Mouse (Mus musculus) midbrain, embryonic 13.5 days (tissue): ENCODE results near the gene Acot4. TPM values are rescaled to one million over a fixed set of nuclear protein-coding genes. Genes with fewer than 3 reads are reported as not detected.
"Not testable (repeated sequence)": the region's sequence is repeated elsewhere in the genome, so short reads cannot be mapped to it uniquely, and the experiment has no call there.

Experiments used
- ATAC-seq: fragments of 200-750 bp; cut with Nextera tagmentation; 2 replicates; pipeline ENCODE4 v1.8.0; 2017; ENCODE audit warnings: mild to moderate bottlenecking, moderate TSS enrichment, moderate library complexity
- H3K27ac ChIP-seq: fragments of 300-500 bp; sonication (generic); 2 replicates; pipeline ENCODE4 v1.5.1; 2015; ENCODE audit warnings: inconsistent platforms, mild to moderate bottlenecking, moderate library complexity
- H3K27me3 ChIP-seq: fragments of 300-500 bp; sonication (generic); 2 replicates; pipeline ENCODE4 v1.6.1; 2015; ENCODE audit warnings: mild to moderate bottlenecking, inconsistent platforms
- H3K36me3 ChIP-seq: fragments of 300-500 bp; sonication (generic); 2 replicates; pipeline ENCODE4 v1.6.1; 2015; ENCODE audit warnings: mild to moderate bottlenecking, inconsistent platforms
- H3K4me1 ChIP-seq: fragments of 300-500 bp; sonication (generic); replicated peaks from 2 replicates; pipeline ENCODE4 v1.6.1; 2015; ENCODE audit warnings: inconsistent platforms
- H3K4me2 ChIP-seq: fragments of 300-500 bp; sonication (generic); replicated peaks from 2 replicates; pipeline ENCODE4 v1.6.1; 2015; ENCODE audit warnings: moderate library complexity, mild to moderate bottlenecking, inconsistent platforms
- H3K4me3 ChIP-seq: fragments of 300-500 bp; sonication (generic); replicated peaks from 2 replicates; pipeline ENCODE4 v1.5.1; 2015; ENCODE audit warnings: mild to moderate bottlenecking, inconsistent platforms
- H3K9ac ChIP-seq: fragments of 300-500 bp; sonication (generic); replicated peaks from 2 replicates; pipeline ENCODE4 v1.6.1; 2015; ENCODE audit warnings: mild to moderate bottlenecking, inconsistent platforms
- H3K9me3 ChIP-seq: fragments of 300-500 bp; sonication (generic); 2 replicates; pipeline ENCODE4 v1.6.1; 2016; ENCODE audit warnings: mild to moderate bottlenecking, inconsistent platforms
- WGBS: fragments of 180-500 bp; shearing (Covaris S2); methylation state at CpG from one replicate; pipeline ENCODE4 v1.1.7; 2015; 5-methylcytosine and 5-hydroxymethylcytosine counted together
- polyA plus RNA-seq: library from polyadenylated mRNA; unstranded; fragments of >200 nt; fragmentation: Nextera tagmentation; extraction: Ambion mirVana; gene quantifications from 2 replicates; pipeline ENCODE4 v1.2.1, GENCODE M21; 2015

The Acot4 gene
- polyA plus RNA-seq, 1 experiment from 2014 or later, result 0.05 TPM

- no peaks in the 10 kb centered on the region for H3K9me3 ChIP-seq
- WGBS, result 76% methylated on average over 5 of the region's 5 CpGs
- ATAC-seq, result no peak
- peaks cover 5% of the 10 kb centered on the region for H3K27me3 ChIP-seq
- no peak overlapping the region for H3K9ac ChIP-seq
- H3K27ac ChIP-seq, result no peak overlapping the region
- no peaks in the 10 kb centered on the region for H3K4me1 ChIP-seq
- no peak overlapping the region for H3K4me3 ChIP-seq
- no peak overlapping the region for H3K4me2 ChIP-seq
- no peaks in the 10 kb centered on the region for H3K36me3 ChIP-seq
Observed at GRCm38 (mm10) chr12:84063228-84063627, 25.0 kb downstream of the Acot4 start.

GRCm38 (mm10) chr12:84063833-84064232, 25.7 kb downstream of the Acot4 start:
- Histone ChIP-seq H3K9ac (no peak overlapping the region), H3K4me2 (no peak overlapping the region), H3K36me3 (no peaks in the 10 kb centered on the region), H3K9me3 (no peaks in the 10 kb centered on the region), H3K4me3 (no peak overlapping the region), H3K27ac (no peak overlapping the region), H3K4me1 (no peaks in the 10 kb centered on the region), H3K27me3 (peaks cover 11% of the 10 kb centered on the region)
- no peak for ATAC-seq
- WGBS, result 85% methylated on average over 2 of the region's 2 CpGs

GRCm38 (mm10) chr12:84064621-84065020, 26.4 kb downstream of the Acot4 start:
- WGBS, result 73% methylated on average over 8 of the region's 8 CpGs
- Histone ChIP-seq H3K9me3 (no peaks in the 10 kb centered on the region), H3K4me3 (no peak overlapping the region), H3K36me3 (no peaks in the 10 kb centered on the region), H3K9ac (no peak overlapping the region), H3K27ac (no peak overlapping the region), H3K4me2 (no peak overlapping the region), H3K27me3 (peaks cover 18% of the 10 kb centered on the region), H3K4me1 (0 out of 2 replicates have a peak, but pooled peaks cover under 1% of the 10 kb centered on the region)
- no peak for ATAC-seq

GRCm38 (mm10) chr12:84067752-84068151, 29.6 kb downstream of the Acot4 start:
- H3K36me3 ChIP-seq, result no peaks in the 10 kb centered on the region
- ATAC-seq, result no peak
- no peak overlapping the region for H3K27ac ChIP-seq
- no peak overlapping the region for H3K9ac ChIP-seq
- WGBS, result 80% methylated on average over 4 of the region's 4 CpGs
- H3K4me1 ChIP-seq, result 0 out of 2 replicates have a peak, but pooled peaks cover 3% of the 10 kb centered on the region
- peaks cover 33% of the 10 kb centered on the region for H3K27me3 ChIP-seq
- no peaks in the 10 kb centered on the region for H3K9me3 ChIP-seq
- no peak overlapping the region for H3K4me2 ChIP-seq
- no peak overlapping the region for H3K4me3 ChIP-seq

GRCm38 (mm10) chr12:84068296-84068695, 30.1 kb downstream of the Acot4 start:
- ATAC-seq, result no peak
- H3K27ac ChIP-seq, result no peak overlapping the region
- H3K4me1 ChIP-seq, result 0 out of 2 replicates have a peak, but pooled peaks cover 3% of the 10 kb centered on the region
- WGBS, result 61% methylated on average over 8 of the region's 8 CpGs
- peaks cover 35% of the 10 kb centered on the region for H3K27me3 ChIP-seq
- no peaks in the 10 kb centered on the region for H3K9me3 ChIP-seq
- H3K4me3 ChIP-seq, result no peak overlapping the region
- H3K36me3 ChIP-seq, result no peaks in the 10 kb centered on the region
- no peak overlapping the region for H3K9ac ChIP-seq
- no peak overlapping the region for H3K4me2 ChIP-seq

GRCm38 (mm10) chr12:84068986-84069385, 30.8 kb downstream of the Acot4 start, which contains the start of gene Acot5:
TSS of gene Acot5 (plus strand) at chr12:84069325.
- peak within 1 kb of the TSS; percentile 52 for H3K9ac ChIP-seq
- WGBS, result 54% methylated on average over 9 of the region's 9 CpGs
- 0 out of 2 replicates have a peak, but pooled peaks cover 3% of the 10 kb centered on the region for H3K4me1 ChIP-seq
- H3K9me3 ChIP-seq, result no peaks in the 10 kb centered on the region
- no peak for ATAC-seq
- H3K36me3 ChIP-seq, result no peaks in the 10 kb centered on the region
- H3K27ac ChIP-seq, result no peak within 1 kb of the TSS
- peaks cover 35% of the 10 kb centered on the region for H3K27me3 ChIP-seq
- H3K4me3 ChIP-seq, result peak within 1 kb of the TSS; percentile 40
- H3K4me2 ChIP-seq, result peak within 1 kb of the TSS; percentile 58

GRCm38 (mm10) chr12:84069582-84069981, 31.4 kb downstream of the Acot4 start:
- Histone ChIP-seq H3K9ac (peak overlapping the region; percentile 52), H3K4me2 (peak overlapping the region; percentile 58), H3K4me3 (peak overlapping the region; percentile 40), H3K27me3 (peaks cover 35% of the 10 kb centered on the region)
- not testable (repeated sequence) for H3K36me3 ChIP-seq, H3K27ac ChIP-seq, H3K4me1 ChIP-seq, ATAC-seq, H3K9me3 ChIP-seq
- WGBS, result under 1% methylated on average over 38 of the region's 52 CpGs

- peaks cover 35% of the 10 kb centered on the region for H3K27me3 ChIP-seq
- WGBS, result 81% methylated on average over 2 of the region's 2 CpGs
Observed at GRCm38 (mm10) chr12:84071696-84072095, 33.5 kb downstream of the Acot4 start.

GRCm38 (mm10) chr12:84077371-84077990, 39.3 kb downstream of the Acot4 start:
- Histone ChIP-seq H3K27ac (no peak overlapping the region), H3K36me3 (no peaks in the 10 kb centered on the region), H3K4me3 (no peak overlapping the region), H3K4me2 (no peak overlapping the region), H3K4me1 (no peaks in the 10 kb centered on the region), H3K9me3 (no peaks in the 10 kb centered on the region), H3K9ac (no peak overlapping the region), H3K27me3 (peaks cover 2% of the 10 kb centered on the region; the same call in 1 of the 2 replicates)
- 86% methylated on average over 4 of the region's 4 CpGs for whole genome bisulfite sequencing
- no peak for ATAC-seq

More at GRCm38 (mm10) chr12:84071696-84072095, 33.5 kb downstream of the Acot4 start:
- Histone ChIP-seq H3K4me3 (no peak overlapping the region), H3K4me2 (no peak overlapping the region), H3K9ac (no peak overlapping the region), H3K4me1 (0 out of 2 replicates have a peak, but pooled peaks cover 3% of the 10 kb centered on the region), H3K9me3 (no peaks in the 10 kb centered on the region), H3K36me3 (no peaks in the 10 kb centered on the region), H3K27ac (no peak overlapping the region)
- no peak for ATAC-seq

- Histone ChIP-seq H3K4me1 (no peaks in the 10 kb centered on the region), H3K4me2 (no peak overlapping the region), H3K4me3 (no peak overlapping the region), H3K27ac (no peak overlapping the region), H3K27me3 (no peaks in the 10 kb centered on the region), H3K9me3 (no peaks in the 10 kb centered on the region), H3K9ac (no peak overlapping the region), H3K36me3 (no peaks in the 10 kb centered on the region)
- 92% methylated on average over 2 of the region's 2 CpGs for WGBS
- no peak for ATAC-seq
Observed at GRCm38 (mm10) chr12:84083842-84084241, 45.7 kb downstream of the Acot4 start.

GRCm38 (mm10) chr12:84084581-84084980, 46.4 kb downstream of the Acot4 start:
- Histone ChIP-seq H3K4me1 (no peaks in the 10 kb centered on the region), H3K27me3 (no peaks in the 10 kb centered on the region), H3K36me3 (no peaks in the 10 kb centered on the region), H3K9ac (no peak overlapping the region), H3K27ac (no peak overlapping the region), H3K4me3 (no peak overlapping the region), H3K9me3 (peaks cover 4% of the 10 kb centered on the region; the same call in 1 of the 2 replicates), H3K4me2 (no peak overlapping the region)
- WGBS, result 92% methylated on average over 4 of the region's 4 CpGs
- ATAC-seq, result no peak

GRCm38 (mm10) chr12:84094666-84095065, 56.5 kb downstream of the Acot4 start:
- not testable (repeated sequence) for H3K4me3 ChIP-seq, H3K27me3 ChIP-seq, H3K36me3 ChIP-seq, ATAC-seq, H3K9ac ChIP-seq, H3K4me2 ChIP-seq, H3K4me1 ChIP-seq, H3K27ac ChIP-seq
- H3K9me3 ChIP-seq, result peaks cover 21% of the 10 kb centered on the region
- WGBS, result 89% methylated on average over 5 of the region's 5 CpGs
